Mouse (Mus musculus): ENCODE results near the gene Aasdh. TPM values are rescaled to one million over a fixed set of nuclear protein-coding genes. Genes with fewer than 3 reads are reported as not detected.
"Not testable (repeated sequence)": the region's sequence is repeated elsewhere in the genome, so short reads cannot be mapped to it uniquely, and the experiment has no call there.

Aasdh gene
- polyA plus RNA-seq, 1 experiment from 2014 or later = 15.8 TPM

- 44% methylated on average over 6 of the region's 6 CpGs for WGBS
- no peak overlapping the region for H3K4me3 ChIP-seq
- no peak overlapping the region for H3K27ac ChIP-seq
- no peak overlapping the region for H3K4me2 ChIP-seq
- H3K4me1 ChIP-seq = peaks cover 17% of the 10 kb centered on the region; the same call in 1 of the 2 replicates
- no peaks in the 10 kb centered on the region for H3K27me3 ChIP-seq
- H3K9ac ChIP-seq = no peak overlapping the region
- H3K36me3 ChIP-seq = 0 out of 2 replicates have a peak, but pooled peaks cover 4% of the 10 kb centered on the region
- no peak for ATAC-seq (ENCODE audit: insufficient number of reproducible peaks, low FRiP score, low TSS enrichment, low read depth)
- no peaks in the 10 kb centered on the region for H3K9me3 ChIP-seq
These were observed 39.8 kb upstream of the Aasdh start for GRCm38 (mm10) chr5:76944965-76945677.

- Histone ChIP-seq H3K36me3 (0 out of 2 replicates have a peak, but pooled peaks cover 8% of the 10 kb centered on the region), H3K27me3 (no peaks in the 10 kb centered on the region), H3K4me2 (no peak overlapping the region), H3K4me1 (peaks cover 11% of the 10 kb centered on the region; the same call in 1 of the 2 replicates), H3K9me3 (no peaks in the 10 kb centered on the region), H3K9ac (no peak overlapping the region), H3K4me3 (no peak overlapping the region), H3K27ac (no peak overlapping the region)
- 84% methylated on average over 4 of the region's 4 CpGs for WGBS
- ATAC-seq (ENCODE audit: insufficient number of reproducible peaks, low FRiP score, low TSS enrichment, low read depth) = no peak
These were observed 37.2 kb upstream of the Aasdh start for GRCm38 (mm10) chr5:76942505-76942904.

GRCm38 (mm10) chr5:76941975-76942374, 36.7 kb upstream of the Aasdh start:
- H3K27ac ChIP-seq = no peak overlapping the region
- no peak overlapping the region for H3K4me2 ChIP-seq
- ATAC-seq (ENCODE audit: insufficient number of reproducible peaks, low FRiP score, low TSS enrichment, low read depth) = no peak
- no peak overlapping the region for H3K4me3 ChIP-seq
- no peaks in the 10 kb centered on the region for H3K9me3 ChIP-seq
- H3K9ac ChIP-seq = no peak overlapping the region
- H3K4me1 ChIP-seq = peaks cover 8% of the 10 kb centered on the region; the same call in 1 of the 2 replicates
- WGBS = 76% methylated on average over 4 of the region's 4 CpGs
- H3K36me3 ChIP-seq = 0 out of 2 replicates have a peak, but pooled peaks cover 8% of the 10 kb centered on the region
- no peaks in the 10 kb centered on the region for H3K27me3 ChIP-seq

GRCm38 (mm10) chr5:76939717-76940116, 34.4 kb upstream of the Aasdh start:
- WGBS = 96% methylated on average over 8 of the region's 8 CpGs
- 0 out of 2 replicates have a peak, but pooled peaks cover 2% of the 10 kb centered on the region for H3K4me1 ChIP-seq
- no peak overlapping the region for H3K4me3 ChIP-seq
- no peaks in the 10 kb centered on the region for H3K27me3 ChIP-seq
- ATAC-seq (ENCODE audit: insufficient number of reproducible peaks, low FRiP score, low TSS enrichment, low read depth) = no peak
- no peak overlapping the region for H3K27ac ChIP-seq
- 0 out of 2 replicates have a peak, but pooled peaks cover 8% of the 10 kb centered on the region for H3K36me3 ChIP-seq
- no peaks in the 10 kb centered on the region for H3K9me3 ChIP-seq
- H3K4me2 ChIP-seq = no peak overlapping the region
- no peak overlapping the region for H3K9ac ChIP-seq

GRCm38 (mm10) chr5:76929180-76929877, 24.0 kb upstream of the Aasdh start:
- 75% methylated on average over 7 of the region's 7 CpGs for WGBS
- ATAC-seq (ENCODE audit: insufficient number of reproducible peaks, low FRiP score, low TSS enrichment, low read depth) = no peak
- no peaks in the 10 kb centered on the region for H3K27me3 ChIP-seq
- H3K4me1 ChIP-seq = peaks cover 10% of the 10 kb centered on the region; the same call in 1 of the 2 replicates
- no peak overlapping the region for H3K4me2 ChIP-seq
- H3K9me3 ChIP-seq = no peaks in the 10 kb centered on the region
- no peak overlapping the region for H3K27ac ChIP-seq
- no peak overlapping the region for H3K9ac ChIP-seq
- H3K36me3 ChIP-seq = peaks cover 24% of the 10 kb centered on the region
- no peak overlapping the region for H3K4me3 ChIP-seq

GRCm38 (mm10) chr5:76928124-76928832, 23.0 kb upstream of the Aasdh start:
- Histone ChIP-seq H3K27ac (peak overlapping the region; percentile 57; the same call in 1 of the 2 replicates), H3K9ac (no peak overlapping the region), H3K4me1 (peaks cover 13% of the 10 kb centered on the region; the same call in 1 of the 2 replicates), H3K36me3 (peaks cover 24% of the 10 kb centered on the region), H3K27me3 (no peaks in the 10 kb centered on the region), H3K4me2 (no peak overlapping the region), H3K9me3 (no peaks in the 10 kb centered on the region), H3K4me3 (no peak overlapping the region)
- no peak for ATAC-seq (ENCODE audit: insufficient number of reproducible peaks, low FRiP score, low TSS enrichment, low read depth)
- WGBS = 63% methylated on average over 16 of the region's 16 CpGs

GRCm38 (mm10) chr5:76924296-76924695, 19.0 kb upstream of the Aasdh start:
- peaks cover 50% of the 10 kb centered on the region for H3K36me3 ChIP-seq
- H3K4me3 ChIP-seq = no peak overlapping the region
- ATAC-seq (ENCODE audit: insufficient number of reproducible peaks, low FRiP score, low TSS enrichment, low read depth) = no peak
- H3K9me3 ChIP-seq = no peaks in the 10 kb centered on the region
- no peaks in the 10 kb centered on the region for H3K27me3 ChIP-seq
- no peak overlapping the region for H3K27ac ChIP-seq
- H3K4me2 ChIP-seq = no peak overlapping the region
- H3K4me1 ChIP-seq = peaks cover 17% of the 10 kb centered on the region; the same call in 1 of the 2 replicates
- 91% methylated on average over 1 of the region's 1 CpGs for WGBS
- H3K9ac ChIP-seq = no peak overlapping the region

GRCm38 (mm10) chr5:76923428-76923827, 18.1 kb upstream of the Aasdh start:
- Histone ChIP-seq H3K9ac (no peak overlapping the region), H3K4me3 (no peak overlapping the region), H3K9me3 (no peaks in the 10 kb centered on the region), H3K4me2 (no peak overlapping the region), H3K27me3 (no peaks in the 10 kb centered on the region), H3K27ac (no peak overlapping the region), H3K4me1 (peaks cover 12% of the 10 kb centered on the region; the same call in 1 of the 2 replicates), H3K36me3 (peaks cover 55% of the 10 kb centered on the region)
- ATAC-seq (ENCODE audit: insufficient number of reproducible peaks, low FRiP score, low TSS enrichment, low read depth) = no peak
- 71% methylated on average over 13 of the region's 13 CpGs for WGBS

- Histone ChIP-seq H3K4me3 (no peak overlapping the region), H3K4me1 (peaks cover 7% of the 10 kb centered on the region; the same call in 1 of the 2 replicates), H3K4me2 (no peak overlapping the region), H3K27me3 (no peaks in the 10 kb centered on the region), H3K36me3 (peaks cover 60% of the 10 kb centered on the region), H3K27ac (no peak overlapping the region), H3K9me3 (no peaks in the 10 kb centered on the region), H3K9ac (no peak overlapping the region)
- ATAC-seq (ENCODE audit: insufficient number of reproducible peaks, low FRiP score, low TSS enrichment, low read depth) = no peak
- 71% methylated on average over 4 of the region's 4 CpGs for WGBS
These were observed 17.5 kb upstream of the Aasdh start for GRCm38 (mm10) chr5:76922833-76923232.

GRCm38 (mm10) chr5:76912522-76912921, 7.2 kb upstream of the Aasdh start:
- H3K4me2 ChIP-seq; H3K27me3 ChIP-seq; H3K4me1 ChIP-seq; H3K9me3 ChIP-seq; ATAC-seq (ENCODE audit: insufficient number of reproducible peaks, low FRiP score, low TSS enrichment, low read depth); H3K27ac ChIP-seq; H3K4me3 ChIP-seq; H3K9ac ChIP-seq: not testable (repeated sequence)
- WGBS = 90% methylated on average over 5 of the region's 5 CpGs
- peaks cover 21% of the 10 kb centered on the region for H3K36me3 ChIP-seq

GRCm38 (mm10) chr5:76910807-76911206, 5.5 kb upstream of the Aasdh start:
- ATAC-seq (ENCODE audit: insufficient number of reproducible peaks, low FRiP score, low TSS enrichment, low read depth) = no peak
- no peak overlapping the region for H3K27ac ChIP-seq
- 87% methylated on average over 3 of the region's 3 CpGs for WGBS

More at GRCm38 (mm10) chr5:76910807-76911206, 5.5 kb upstream of the Aasdh start:
- Histone ChIP-seq H3K9ac (no peak overlapping the region), H3K9me3 (no peaks in the 10 kb centered on the region), H3K4me2 (no peak overlapping the region), H3K27me3 (no peaks in the 10 kb centered on the region), H3K4me3 (no peak overlapping the region), H3K36me3 (peaks cover 16% of the 10 kb centered on the region), H3K4me1 (peaks cover 4% of the 10 kb centered on the region; the same call in 1 of the 2 replicates)

Measured in limb, embryonic 15.5 days (tissue).